Mouse (Mus musculus): ENCODE results near the gene Apeh.

The Apeh gene

DNA sequence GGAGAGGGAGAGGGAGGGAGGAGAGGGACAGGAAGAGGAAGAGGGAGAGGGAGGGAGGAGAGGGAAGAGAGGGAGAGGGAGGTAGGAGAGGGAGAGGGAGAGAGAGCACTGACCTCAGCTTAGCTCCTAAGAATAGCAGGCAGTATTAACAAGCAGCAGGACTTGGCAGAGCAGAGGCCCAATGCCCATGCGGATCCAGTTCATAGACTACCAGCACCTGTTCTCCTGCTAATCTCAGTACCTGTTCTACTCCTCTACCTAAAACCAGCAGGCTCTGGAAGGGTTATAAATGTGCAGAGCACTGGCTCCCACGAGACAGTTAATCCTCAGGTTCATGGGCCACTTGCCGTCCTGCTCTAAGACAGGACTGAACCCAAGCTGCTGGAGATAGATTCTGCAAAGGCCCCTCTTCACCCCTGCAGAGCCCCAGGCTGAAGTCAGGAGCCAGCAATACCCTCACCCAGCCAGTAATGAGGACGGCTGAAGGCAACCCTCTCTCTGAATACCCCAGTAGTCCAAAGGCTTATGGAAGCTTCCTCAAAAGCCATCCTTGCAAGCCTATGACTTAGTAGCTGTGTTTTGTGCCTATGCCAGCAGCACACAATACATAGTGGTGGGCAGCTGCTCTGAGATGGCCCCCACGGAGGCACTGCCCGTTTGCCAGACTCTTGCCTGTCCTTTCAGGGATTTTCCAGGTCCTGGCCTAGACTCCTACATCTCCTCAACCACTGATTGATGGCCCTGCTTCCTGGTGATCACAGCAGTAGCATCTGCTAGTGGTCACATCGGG, 21.1 kb downstream of the Apeh start:
- peak; percentile 79 to 85 for DNase-seq

DNA sequence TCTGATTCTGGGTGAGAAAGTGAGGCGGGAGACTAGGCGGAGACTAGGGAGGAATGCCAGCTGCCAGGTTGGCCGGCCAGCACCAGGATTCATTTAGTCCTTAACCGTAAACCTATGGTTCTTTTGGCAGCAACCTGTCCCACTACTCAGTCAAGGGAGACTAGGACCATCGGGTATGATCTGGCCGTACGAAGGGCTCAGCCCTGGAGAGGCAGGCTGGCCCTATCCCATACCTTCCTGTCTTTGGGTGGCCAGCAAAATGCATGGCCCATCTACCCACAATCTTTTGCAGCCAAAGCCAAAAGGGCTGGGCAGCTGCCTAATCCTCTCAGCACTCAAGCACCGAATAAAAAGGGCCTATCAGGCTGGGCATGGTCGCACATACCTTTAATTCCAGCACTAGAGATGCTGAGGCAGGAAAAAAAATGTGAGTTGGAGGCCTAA, 21.9 kb downstream of the Apeh start:
- peak; percentile 65 to 69 for DNase-seq

DNA sequence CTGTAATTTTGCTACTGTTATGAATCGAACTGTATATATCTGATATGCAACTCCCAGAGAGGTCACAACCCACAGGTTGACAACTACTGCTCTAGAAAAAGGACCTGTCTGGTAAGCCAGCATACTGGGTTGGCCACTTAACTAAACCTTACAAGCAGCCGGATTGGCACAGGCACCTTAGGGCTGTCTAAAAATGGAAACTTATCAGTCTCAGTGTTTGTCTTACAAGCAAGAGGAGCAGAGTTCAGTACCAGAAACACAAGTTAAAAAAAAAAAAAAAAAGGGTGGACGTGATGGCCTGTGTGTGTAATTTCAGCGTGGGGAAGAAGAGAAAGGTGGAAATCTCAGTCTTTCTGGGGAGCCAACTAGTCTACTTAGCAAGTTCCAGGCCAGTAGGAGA, 22.6 kb downstream of the Apeh start:
- no peak for DNase-seq

DNA sequence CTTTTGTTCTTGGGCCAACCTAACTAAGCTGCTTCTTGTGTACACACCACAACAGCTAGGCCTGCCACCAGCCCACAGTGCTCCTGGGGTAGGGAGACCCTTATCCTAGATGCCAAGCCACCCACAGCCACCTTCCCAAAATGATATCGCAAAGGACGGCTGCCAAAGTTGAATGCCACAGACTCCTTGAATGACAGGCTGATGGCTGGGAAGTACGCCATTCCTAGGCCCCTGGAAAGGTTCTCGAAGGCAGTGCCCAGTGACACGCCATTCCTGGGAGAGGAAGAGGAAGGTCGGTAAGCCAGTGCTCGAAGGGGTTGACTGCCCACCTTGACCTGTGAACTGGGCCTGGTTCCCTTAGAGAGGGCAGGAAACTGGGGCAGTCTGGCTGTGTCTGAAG, 24.9 kb downstream of the Apeh start:
- no peak for DNase-seq

DNA sequence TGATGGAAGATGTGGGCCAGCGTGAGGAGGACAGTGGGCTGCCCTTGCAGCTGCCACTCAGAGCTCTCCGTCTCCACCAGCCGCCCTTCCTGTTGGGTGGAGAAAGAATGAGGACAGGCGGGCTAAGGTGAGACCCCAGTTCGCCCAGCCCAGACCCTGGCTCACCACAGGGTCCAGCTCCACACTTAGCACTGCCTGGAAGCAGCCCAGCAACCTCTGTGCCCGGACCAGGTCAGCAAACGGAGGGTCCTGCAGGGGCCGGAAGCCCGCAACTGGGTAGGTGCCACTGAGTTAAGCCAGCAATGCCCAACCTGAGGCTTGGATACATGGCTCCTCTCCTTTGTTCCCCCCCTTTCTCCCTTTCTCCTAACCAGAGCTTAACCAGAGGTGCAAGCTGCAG, 25.4 kb downstream of the Apeh start:
- DNase-seq, result no peak

DNA sequence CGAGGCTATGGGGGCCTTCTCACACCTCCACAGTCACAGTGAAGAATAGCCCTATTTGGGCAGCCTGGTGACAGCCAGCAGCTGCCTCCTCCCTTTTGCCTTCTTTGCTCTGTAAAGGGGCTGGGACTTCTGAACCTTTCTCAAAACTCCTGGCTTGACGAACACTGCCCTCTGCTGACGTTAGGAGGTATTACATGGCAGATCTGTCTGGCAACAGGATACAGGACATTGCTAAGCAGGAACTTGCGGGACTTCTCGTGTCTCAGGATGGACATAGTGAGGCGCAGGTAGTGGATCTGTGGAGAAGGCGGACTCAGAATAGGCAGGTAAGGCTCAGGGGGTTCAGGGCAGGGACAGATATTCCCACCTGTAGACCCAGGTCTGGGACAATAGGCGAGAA, 26.5 kb downstream of the Apeh start:
- peak; percentile 88 to 97 for DNase-seq

DNA sequence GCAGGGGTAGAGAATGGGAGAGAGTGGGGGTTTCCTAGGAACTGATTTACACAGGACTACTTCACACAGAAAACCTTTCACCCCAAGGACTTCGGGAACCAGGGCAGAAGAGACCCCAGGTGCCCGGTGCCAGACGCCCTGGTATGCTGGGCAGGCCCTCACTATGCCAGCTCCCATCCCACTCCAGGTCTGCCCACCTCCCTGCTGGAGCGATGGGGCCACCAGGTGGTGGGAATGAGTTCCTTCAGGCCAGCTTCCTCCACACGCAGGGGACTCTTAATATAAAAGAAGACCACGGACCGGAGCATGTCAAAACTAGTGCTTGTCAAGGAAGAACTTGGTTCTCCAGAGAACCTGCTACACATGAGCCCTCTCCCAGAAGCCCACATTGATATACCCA, 27.2 kb downstream of the Apeh start:
- DNase-seq, result no peak

DNA sequence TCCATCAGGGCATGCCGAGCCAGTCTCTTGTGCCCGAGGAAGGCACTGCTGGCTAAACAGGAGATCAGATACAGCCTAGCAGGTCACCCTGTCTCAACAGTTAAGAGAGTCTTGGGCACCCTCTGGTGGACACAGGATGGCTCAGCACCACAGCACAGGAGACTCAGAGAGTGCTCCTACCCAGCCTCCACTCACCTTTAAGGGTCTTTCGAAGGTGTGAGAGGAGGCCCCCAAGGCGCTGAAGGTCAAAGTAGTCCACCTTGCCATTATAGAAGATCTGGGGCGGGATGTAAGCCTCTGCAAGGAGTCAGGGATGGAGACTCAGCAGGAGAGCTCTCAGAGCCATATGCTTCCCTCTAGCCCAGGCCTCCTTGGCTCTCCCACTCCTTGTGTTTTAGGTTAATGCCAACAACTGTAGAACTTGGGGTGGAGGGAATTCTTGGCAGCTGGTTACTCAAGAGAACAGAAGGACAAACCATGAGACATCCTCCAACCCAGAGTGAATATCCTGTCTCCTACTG, 28.9 kb downstream of the Apeh start:
- peak; percentile 75 to 86 for DNase-seq

DNA sequence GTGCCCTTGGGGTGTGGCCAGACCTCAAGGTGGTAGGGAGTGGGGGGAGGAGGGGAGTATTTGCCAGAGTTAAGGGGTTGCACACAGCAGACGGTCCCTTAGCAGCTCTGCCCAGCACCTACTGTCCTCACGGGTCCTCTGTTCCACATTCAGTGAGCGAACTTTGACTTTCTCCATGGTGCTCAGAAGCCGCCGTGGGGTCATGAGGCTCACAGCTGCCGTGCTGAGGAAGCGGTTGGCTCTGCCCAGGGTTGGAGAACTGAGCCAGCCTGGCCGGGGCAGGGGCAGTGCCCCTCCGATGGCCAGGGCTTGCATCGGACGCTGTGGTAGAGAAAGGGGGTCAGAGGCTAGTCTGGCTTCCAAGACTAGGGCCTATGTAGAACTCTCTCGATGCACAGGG, 31.0 kb downstream of the Apeh start:
- no peak for DNase-seq

DNA sequence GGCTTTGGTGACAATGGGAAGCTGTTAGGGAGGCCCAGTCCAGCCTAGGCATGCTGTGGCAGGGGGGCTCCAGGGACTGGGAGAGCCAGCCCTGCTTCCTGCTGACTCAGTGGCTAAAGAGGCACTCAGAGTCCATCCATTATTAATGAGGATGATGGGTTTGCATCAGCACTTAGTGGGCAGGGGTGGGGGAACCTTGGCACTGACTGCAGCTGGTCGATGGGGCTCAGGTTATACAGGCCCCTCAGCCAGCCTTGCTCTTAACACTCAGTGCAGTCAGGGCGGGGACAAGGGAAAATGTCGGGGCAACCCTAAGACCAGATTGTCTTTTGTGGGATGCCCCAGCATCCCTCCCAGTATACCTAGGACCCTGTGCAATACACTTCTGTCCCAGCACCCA, 32.3 kb downstream of the Apeh start:
- no peak for DNase-seq

DNA sequence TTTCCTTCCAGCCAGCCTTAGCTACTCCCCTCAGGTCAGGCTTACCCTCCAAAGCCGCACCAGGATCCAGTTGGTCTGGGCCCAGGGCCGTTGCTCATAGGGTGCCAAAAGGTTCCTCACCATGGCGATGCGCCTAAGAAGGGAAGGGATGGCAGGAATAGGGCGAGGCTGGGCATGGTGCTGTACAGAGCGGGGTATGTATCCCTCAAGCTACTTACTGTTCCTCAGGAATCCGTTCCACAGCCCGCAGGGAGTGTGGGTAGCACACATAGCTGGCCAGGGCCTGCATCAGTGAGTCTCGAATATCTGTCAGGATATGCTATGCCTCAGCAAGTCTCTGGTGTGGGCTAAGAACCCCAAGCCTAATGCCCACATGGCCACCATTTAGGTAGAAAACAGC, 36.1 kb downstream of the Apeh start:
- DNase-seq, result no peak

DNA sequence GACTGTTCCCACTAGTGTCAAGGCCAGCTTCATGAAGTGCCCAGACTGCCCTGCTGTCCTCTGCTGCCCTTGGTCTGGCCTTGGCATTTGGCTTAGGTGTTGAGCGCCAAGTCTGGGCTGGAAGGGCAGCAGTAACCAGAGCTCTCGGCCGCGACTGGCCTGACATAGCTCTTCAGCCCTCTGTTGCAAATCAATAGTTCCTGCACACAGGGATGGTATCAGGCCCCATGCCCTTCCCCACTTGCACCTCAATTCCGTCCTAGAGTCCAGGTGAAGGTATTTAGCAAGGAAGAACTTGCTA, 37.2 kb downstream of the Apeh start:
- no peak for DNase-seq

DNA sequence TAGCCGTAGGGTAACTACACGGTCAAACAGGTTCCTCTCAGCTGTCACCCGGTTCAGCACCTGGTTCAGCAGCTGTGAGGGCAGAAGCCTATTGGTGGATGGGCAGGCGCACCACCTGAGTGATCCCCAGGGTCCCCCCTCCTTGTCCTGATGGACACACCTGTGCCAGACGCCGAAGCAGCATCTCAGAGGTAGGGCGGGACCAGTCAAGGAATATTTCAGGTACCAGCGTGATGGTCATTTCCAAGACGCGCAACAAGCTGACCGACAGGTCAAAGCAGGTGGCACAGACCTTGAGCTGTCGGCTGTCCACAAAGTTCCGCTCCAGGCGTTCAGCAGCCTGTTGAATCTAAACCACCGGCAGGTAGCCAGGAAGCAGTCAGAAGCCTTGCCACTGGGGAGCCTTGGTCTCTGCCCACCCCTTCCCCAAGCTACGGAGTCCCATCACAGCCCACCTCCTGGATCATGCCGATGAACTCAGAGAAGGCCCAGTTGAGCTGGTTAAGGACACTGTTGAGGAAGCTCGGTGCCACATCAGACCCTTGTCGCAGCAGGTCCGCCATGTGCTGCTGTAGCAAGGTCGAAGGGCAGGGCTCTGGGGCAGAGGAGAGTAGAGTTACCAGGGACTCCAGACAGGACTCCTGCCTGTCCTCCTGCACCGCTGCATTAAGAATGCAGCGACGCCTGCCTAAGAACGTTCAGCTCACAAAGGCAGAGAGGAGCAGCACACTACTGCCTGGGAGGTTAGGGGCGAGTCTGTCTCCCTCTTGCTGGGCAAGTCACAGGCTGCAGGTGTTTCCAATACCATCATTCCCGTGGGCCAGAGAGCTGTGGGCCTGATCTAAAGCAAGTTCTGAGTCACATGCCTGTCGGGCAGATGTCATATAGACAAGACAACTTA, 37.8 kb downstream of the Apeh start:
- peak in 1 of 2 experiments; percentile 10 for DNase-seq

DNA sequence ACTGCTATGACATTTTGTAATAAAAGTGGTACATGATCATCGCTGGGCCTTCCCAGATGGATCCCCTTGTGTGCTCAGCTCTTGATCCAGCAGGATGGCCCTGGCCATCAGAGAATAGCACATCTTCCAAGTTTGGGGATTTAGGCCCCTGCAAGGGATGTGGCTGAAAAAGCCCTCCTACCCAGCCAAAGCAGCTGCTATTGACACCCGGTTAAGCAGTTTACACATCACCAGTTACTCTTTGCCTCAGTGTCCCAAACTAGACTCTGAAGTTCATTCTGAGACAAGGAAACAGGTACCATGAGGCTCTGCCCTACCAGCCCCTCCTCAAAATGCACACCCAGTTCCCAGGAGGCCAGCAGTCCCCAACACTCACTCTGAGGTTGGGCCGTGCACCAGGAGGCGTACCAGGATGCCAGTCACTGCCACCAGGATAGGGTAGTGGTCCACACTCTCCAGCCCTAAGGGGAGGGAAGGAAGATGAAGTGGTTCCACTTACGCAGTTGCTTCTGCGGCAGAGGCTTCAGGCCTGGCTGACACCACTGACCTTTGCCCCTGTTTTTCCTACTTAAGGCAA, 38.7 kb downstream of the Apeh start:
- DNase-seq, result no peak

DNA sequence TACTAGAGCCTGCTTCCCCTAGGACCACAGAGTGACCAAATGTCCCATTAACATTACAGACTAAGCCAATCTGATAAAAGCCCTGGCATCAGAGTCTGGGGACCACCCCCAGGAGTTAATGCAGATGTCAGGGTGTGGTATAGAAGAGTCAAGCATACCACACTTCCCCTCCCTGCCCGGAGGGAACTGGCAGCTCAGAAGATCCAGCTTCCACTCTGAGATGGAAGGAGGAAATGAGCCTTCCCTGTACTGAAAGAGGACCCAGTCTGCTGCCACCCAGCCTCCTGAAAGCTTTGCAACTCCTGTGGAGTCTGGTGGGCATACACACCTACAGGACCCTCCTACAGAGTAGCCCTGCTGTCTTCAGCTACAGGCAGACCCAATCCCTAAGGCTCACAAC, 39.3 kb downstream of the Apeh start:
- DNase-seq, result no peak

DNA sequence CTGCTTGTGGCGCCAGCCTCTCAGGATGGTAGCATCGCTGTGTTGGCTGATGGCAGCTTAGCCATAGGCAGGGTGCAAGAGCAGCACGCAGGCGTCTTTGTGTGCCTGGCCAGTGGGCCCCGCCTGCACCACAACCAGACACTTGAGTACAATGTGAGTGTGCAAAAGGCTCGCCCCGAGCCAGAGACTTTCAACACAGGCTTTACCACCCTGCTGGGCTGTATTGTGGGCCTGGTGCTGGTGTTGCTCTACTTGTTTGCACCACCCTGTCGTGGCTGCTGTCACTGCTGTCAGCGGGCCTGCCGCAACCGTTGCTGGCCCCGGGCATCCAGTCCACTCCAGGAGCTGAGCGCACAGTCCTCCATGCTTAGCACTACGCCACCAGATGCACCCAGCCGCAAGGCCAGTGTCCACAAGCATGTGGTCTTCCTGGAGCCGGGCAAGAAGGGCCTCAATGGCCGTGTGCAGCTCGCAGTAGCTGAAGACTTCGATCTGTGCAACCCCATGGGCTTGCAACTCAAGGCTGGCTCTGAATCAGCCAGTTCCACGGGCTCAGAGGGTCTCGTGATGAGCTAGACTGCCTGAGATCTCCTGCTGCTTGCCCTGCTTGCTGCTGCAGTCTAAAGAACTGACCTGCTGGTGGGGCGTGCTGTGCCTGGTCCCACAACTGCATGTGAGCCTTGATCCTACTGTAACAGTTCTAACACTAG, 39.9 kb downstream of the Apeh start:
- peak in 1 of 2 experiments; percentile 7 for DNase-seq

DNA sequence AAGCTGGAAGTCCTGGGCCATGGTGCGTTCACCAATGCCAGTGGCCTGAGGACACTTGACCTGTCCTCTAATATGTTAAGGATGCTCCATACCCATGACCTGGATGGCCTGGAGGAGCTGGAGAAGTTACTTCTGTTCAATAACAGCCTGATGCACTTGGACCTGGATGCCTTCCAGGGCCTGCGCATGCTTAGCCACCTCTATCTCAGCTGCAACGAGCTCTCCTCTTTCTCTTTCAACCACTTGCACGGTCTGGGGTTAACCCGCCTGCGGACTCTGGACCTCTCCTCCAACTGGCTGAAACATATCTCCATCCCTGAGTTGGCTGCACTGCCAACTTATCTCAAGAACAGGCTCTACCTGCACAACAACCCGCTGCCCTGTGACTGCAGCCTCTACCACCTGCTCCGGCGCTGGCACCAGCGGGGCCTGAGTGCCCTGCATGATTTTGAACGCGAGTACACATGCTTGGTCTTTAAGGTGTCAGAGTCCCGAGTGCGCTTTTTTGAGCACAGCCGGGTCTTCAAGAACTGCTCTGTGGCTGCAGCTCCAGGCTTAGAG, 40.7 kb downstream of the Apeh start:
- peak; percentile 23 to 27 for DNase-seq

DNA sequence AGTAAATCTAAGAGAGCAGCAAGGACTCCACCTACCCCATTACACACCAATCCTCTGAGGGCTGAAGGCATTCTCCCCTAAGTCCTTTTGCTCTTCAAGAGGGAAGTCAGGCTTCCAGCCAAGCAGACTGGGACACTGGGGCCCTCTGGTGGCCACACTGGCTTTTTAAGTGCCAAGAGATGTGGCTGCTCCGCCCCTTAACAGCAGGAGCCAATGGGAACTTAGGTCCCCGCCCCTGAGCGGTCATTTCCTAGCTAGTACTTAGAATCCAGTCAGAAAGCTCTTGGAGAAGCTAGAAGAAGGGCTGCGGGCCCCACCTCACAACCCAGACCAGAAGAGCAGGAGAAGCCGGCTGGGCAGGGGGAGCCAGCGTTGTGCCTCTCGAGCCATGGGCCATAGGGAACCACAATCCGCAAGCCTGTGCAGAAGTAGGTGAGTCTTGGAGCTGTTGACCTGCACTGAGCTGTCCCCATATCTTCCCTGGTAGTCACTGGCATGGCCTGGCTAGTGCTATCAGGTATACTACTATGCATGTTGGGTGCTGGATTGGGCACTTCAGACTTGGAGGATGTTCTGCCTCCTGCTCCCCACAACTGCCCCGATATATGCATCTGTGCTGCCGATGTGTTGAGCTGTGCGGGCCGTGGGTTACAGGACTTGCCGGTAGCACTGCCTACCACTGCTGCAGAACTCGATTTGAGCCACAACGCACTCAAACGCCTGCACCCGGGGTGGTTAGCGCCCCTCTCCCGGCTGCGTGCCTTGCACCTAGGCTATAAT, 41.3 kb downstream of the Apeh start, which contains the start of gene Amigo3:
Amigo3 (plus strand) TSS at position 275 of the 780 bp plus-strand sequence.
- peak; percentile 95 to 97 for DNase-seq

DNA sequence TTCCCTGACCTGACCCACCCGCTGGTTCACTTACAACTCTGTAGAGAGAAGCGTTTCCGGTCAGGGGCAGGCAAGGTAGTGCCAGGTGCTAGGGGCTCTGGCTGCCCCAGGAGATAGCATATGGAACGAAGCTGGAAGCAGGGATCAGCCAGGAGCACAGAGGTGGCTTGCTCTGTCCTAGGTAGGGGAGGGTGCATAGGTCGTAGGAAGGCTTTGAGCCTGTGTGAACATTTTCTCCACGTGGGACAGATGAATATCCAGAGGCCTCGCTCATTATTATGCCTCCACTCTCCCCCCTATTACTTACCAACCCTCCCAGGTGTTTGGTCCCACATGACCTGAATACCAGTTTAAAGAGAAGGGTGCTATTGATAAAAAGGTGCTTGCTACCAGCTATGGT, 42.0 kb downstream of the Apeh start:
- peak in 1 of 2 experiments; percentile 12 for DNase-seq

DNA sequence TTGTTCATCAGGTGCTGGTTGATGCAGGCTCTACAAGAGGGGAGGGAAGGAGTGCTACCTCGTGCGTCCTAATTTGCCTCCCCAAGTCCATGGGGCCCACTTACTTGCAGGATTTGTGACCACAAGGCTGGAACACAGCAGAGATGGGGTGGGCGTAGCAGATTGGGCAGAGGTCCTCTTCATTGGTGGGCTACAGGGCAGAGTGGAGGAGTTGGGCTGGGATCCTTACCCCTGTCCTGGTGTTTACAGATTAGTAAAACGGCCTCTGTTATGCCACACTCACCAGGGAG, 42.5 kb downstream of the Apeh start:
- DNase-seq, result no peak

DNA sequence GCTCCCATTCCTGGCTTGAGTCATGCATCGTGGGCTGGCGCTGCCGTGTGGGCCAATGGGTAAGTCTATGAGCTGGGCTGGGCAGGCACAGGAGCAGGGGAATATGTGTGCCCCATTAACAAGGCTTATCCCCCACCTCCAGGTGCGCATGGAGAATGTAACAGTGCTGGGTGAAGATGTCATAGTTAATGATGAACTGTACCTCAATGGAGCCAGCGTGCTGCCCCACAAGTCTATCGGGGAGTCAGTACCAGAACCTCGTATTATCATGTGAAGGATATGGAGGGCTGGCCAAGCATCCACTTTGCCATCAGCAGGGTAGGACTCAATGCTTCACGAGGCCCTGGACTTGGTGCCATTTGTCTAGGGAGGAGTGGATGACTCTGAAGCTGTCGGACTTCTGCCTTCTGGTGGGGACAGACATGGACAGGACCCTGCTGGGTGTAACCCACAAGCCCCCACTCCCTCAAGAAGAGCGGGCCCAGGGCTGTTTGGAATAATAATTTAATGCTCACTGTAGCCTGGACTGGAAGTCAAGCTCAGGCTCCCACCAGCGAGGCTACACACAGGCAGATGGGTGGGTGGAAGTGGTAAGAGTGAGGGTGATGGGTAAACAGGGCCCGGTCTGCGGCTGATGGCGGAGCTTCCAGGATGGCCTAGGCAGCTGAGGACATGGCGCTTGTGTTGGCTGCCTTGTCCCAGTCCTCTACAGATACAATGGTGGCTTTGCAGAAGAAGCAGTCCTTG, 43.0 kb downstream of the Apeh start:
- peak; percentile 8 to 14 for DNase-seq
